Mouse (Mus musculus) cerebellum, adult 11-12 months (tissue): ENCODE measurements around the gene Vti1a.
A peak's percentile ranks its signal among the peaks of the same experiment; 100 is the strongest.

Experiments used
- DNase-seq: peaks from one replicate; pipeline ENCODE4 v3.0.0; 2022

Vti1a gene

GRCm38 (mm10) chr19:55530041-55530440 lies 213.9 kb downstream of the Vti1a start:
- DNase-seq = no peak

GRCm38 (mm10) chr19:55532681-55533080 lies 216.6 kb downstream of the Vti1a start:
- no peak for DNase-seq

GRCm38 (mm10) chr19:55536273-55536937 lies 220.3 kb downstream of the Vti1a start:
- DNase-seq = no peak

- DNase-seq = no peak
These were observed 221.6 kb downstream of the Vti1a start for GRCm38 (mm10) chr19:55537691-55538090.

- DNase-seq = no peak
These were observed 225.5 kb downstream of the Vti1a start for GRCm38 (mm10) chr19:55541641-55542040.

GRCm38 (mm10) chr19:55542461-55542860 lies 226.4 kb downstream of the Vti1a start:
- DNase-seq = no peak

GRCm38 (mm10) chr19:55543188-55543587 lies 227.1 kb downstream of the Vti1a start:
- no peak for DNase-seq

GRCm38 (mm10) chr19:55544498-55544897 lies 228.4 kb downstream of the Vti1a start:
- no peak for DNase-seq

- peak; percentile 17 for DNase-seq
These were observed 229.4 kb downstream of the Vti1a start for GRCm38 (mm10) chr19:55545529-55545928.

GRCm38 (mm10) chr19:55546009-55546528 lies 230.0 kb downstream of the Vti1a start:
- DNase-seq = no peak

GRCm38 (mm10) chr19:55548206-55548605 lies 232.1 kb downstream of the Vti1a start:
- no peak for DNase-seq

GRCm38 (mm10) chr19:55548656-55549055 lies 232.6 kb downstream of the Vti1a start:
- no peak for DNase-seq

GRCm38 (mm10) chr19:55550176-55550575 lies 234.1 kb downstream of the Vti1a start:
- no peak for DNase-seq

GRCm38 (mm10) chr19:55552339-55552738 lies 236.2 kb downstream of the Vti1a start:
- no peak for DNase-seq

GRCm38 (mm10) chr19:55552861-55553260 lies 236.8 kb downstream of the Vti1a start:
- no peak for DNase-seq

GRCm38 (mm10) chr19:55554295-55554694 lies 238.2 kb downstream of the Vti1a start:
- DNase-seq = no peak

- DNase-seq = no peak
These were observed 238.6 kb downstream of the Vti1a start for GRCm38 (mm10) chr19:55554703-55555102.

- DNase-seq = no peak
These were observed 240.3 kb downstream of the Vti1a start for GRCm38 (mm10) chr19:55556168-55556999.

GRCm38 (mm10) chr19:55559331-55559730 lies 243.2 kb downstream of the Vti1a start:
- DNase-seq = no peak

- no peak for DNase-seq
These were observed 244.1 kb downstream of the Vti1a start for GRCm38 (mm10) chr19:55560088-55560682.

- DNase-seq = no peak
These were observed 245.4 kb downstream of the Vti1a start for GRCm38 (mm10) chr19:55561469-55561868.

- peak; percentile 19 for DNase-seq
These were observed 246.5 kb downstream of the Vti1a start for GRCm38 (mm10) chr19:55562487-55563147.

GRCm38 (mm10) chr19:55563148-55563651 lies 247.1 kb downstream of the Vti1a start:
- peak; percentile 86 for DNase-seq
